Mouse (Mus musculus): Measurements from ENCODE around the gene Uba1.
A peak's percentile ranks its signal among the peaks of the same experiment; 100 is the strongest.

Uba1 gene

GRCm38 (mm10) chrX:20728681-20729080 lies 70.6 kb downstream of the Uba1 start:
- no peak for DNase-seq (ENCODE audit: low spot score)

- peak; percentile 49 for DNase-seq (ENCODE audit: low spot score)
These were observed 71.9 kb downstream of the Uba1 start for GRCm38 (mm10) chrX:20730048-20730447.

All from ovary, postnatal 36 days (tissue).